Mouse (Mus musculus) heart, adult 11 months (tissue): ENCODE measurements at regions not wholly inside any gene's neighbourhood (a gene's known extent, or its start where the extent isn't known, plus 50 kb on each side); places are given as distances from the start of the nearest gene placed in this dataset.

Experiments used
- DNase-seq: peaks from one replicate; pipeline ENCODE4 v3.0.0; 2022

GRCm38 (mm10) chr12:15357808-15358207, 458.9 kb downstream of the Trib2 start:
- no peak for DNase-seq

GRCm38 (mm10) chr12:15320697-15321449, 495.8 kb downstream of the Trib2 start:
- DNase-seq: no peak

GRCm38 (mm10) chr12:15319647-15320046, 497.1 kb downstream of the Trib2 start:
- DNase-seq: no peak

GRCm38 (mm10) chr12:15294898-15295297, 521.8 kb downstream of the Trib2 start:
- no peak for DNase-seq

- no peak for DNase-seq
These were observed 554.6 kb downstream of the Trib2 start for GRCm38 (mm10) chr12:15262165-15262564.

GRCm38 (mm10) chr12:15261604-15262003, 555.1 kb downstream of the Trib2 start:
- DNase-seq: no peak

GRCm38 (mm10) chr12:15260907-15261415, 555.8 kb downstream of the Trib2 start:
- DNase-seq: no peak

- DNase-seq: no peak
These were observed 571.8 kb downstream of the Trib2 start for GRCm38 (mm10) chr12:15244966-15245365.

- no peak for DNase-seq
These were observed 594.1 kb downstream of the Trib2 start for GRCm38 (mm10) chr12:15222497-15223170.

GRCm38 (mm10) chr12:15218504-15218903, 598.2 kb downstream of the Trib2 start:
- DNase-seq: no peak

- DNase-seq: no peak
These were observed 600.5 kb downstream of the Trib2 start for GRCm38 (mm10) chr12:15216180-15216579.

GRCm38 (mm10) chr12:15174411-15175041, 642.2 kb downstream of the Trib2 start:
- DNase-seq: no peak

GRCm38 (mm10) chr12:15162605-15163004, 654.1 kb downstream of the Trib2 start:
- no peak for DNase-seq

GRCm38 (mm10) chr12:15161864-15162263, 654.9 kb downstream of the Trib2 start:
- DNase-seq: no peak

GRCm38 (mm10) chr12:15160478-15160998, 656.2 kb downstream of the Trib2 start:
- no peak for DNase-seq

GRCm38 (mm10) chr12:15146398-15146797, 670.3 kb downstream of the Trib2 start:
- DNase-seq: no peak

- DNase-seq: no peak
These were observed 679.7 kb downstream of the Trib2 start for GRCm38 (mm10) chr12:15137039-15137438.

GRCm38 (mm10) chr12:15124179-15124578, 692.5 kb downstream of the Trib2 start:
- DNase-seq: no peak

GRCm38 (mm10) chr12:15122586-15123212, 694.0 kb downstream of the Trib2 start:
- DNase-seq: no peak

- DNase-seq: no peak
These were observed 701.2 kb downstream of the Trib2 start for GRCm38 (mm10) chr12:15115556-15115955.

GRCm38 (mm10) chr12:15114793-15115192, 701.9 kb downstream of the Trib2 start:
- no peak for DNase-seq

- DNase-seq: no peak
These were observed 705.7 kb downstream of the Trib2 start for GRCm38 (mm10) chr12:15111049-15111448.

- no peak for DNase-seq
These were observed 711.8 kb downstream of the Trib2 start for GRCm38 (mm10) chr12:15104876-15105275.
